Mouse (Mus musculus): ENCODE results near the gene Prrt1.

Gene Prrt1

GRCm38 (mm10) chr17:34648141-34648890 is 19.0 kb downstream of the Prrt1 start:
- ChIA-PET CTCF (interaction anchor here in 1 of 4 experiments (0.6 kb wide), 1 partner anchor 546 kb away, joined by 3 read pairs; the partner anchor contains the start of gene Ltb), POLR2A (interaction anchor here in 3 of 4 experiments (1.3 to 4.0 kb wide), 14 partner anchors 10 to 529 kb away, joined by 3 to 24 read pairs (median 6); partner anchors contain the start of genes H2-DMa (in 2 of the 3), Agpat1 (in 1 of the 3), Gpsm3 (in 1 of the 3) and Pbx2 (in 1 of the 3))

- POLR2A ChIA-PET, result interaction anchor here in 2 of 4 experiments (1.4 to 3.1 kb wide), 4 partner anchors 8 to 17 kb away, joined by 3 to 24 read pairs (median 4); no protein-coding TSS in a partner anchor
- CTCF ChIA-PET, result interaction anchor here in 1 of 4 experiments (2.7 kb wide), 1 partner anchor 11 kb away, joined by 10 read pairs; no protein-coding TSS in a partner anchor
These were observed 20.0 kb downstream of the Prrt1 start for GRCm38 (mm10) chr17:34649106-34649864.

- ChIA-PET CTCF (interaction anchor here in 3 of 4 experiments (0.7 to 2.7 kb wide), 5 partner anchors 10 to 79 kb away, joined by 3 to 10 read pairs (median 6); no protein-coding TSS in a partner anchor), POLR2A (interaction anchor here in 3 of 4 experiments (0.6 to 2.3 kb wide), 10 partner anchors 9 to 836 kb away, joined by 3 to 7 read pairs (median 4); partner anchors contain the start of gene Agpat1 (in 1 of the 3))
These were observed 21.4 kb downstream of the Prrt1 start for GRCm38 (mm10) chr17:34650781-34651180.

- CTCF ChIA-PET, result interaction anchor here (0.5 to 2.7 kb wide), 9 partner anchors 9 to 517 kb away, joined by 3 to 10 read pairs (median 4); no protein-coding TSS in a partner anchor
- POLR2A ChIA-PET, result interaction anchor here in 3 of 4 experiments (0.6 to 2.3 kb wide), 7 partner anchors 8 to 934 kb away, joined by 3 to 7 read pairs (median 3); partner anchors contain the start of gene Agpat1 (in 1 of the 3)
These were observed 22.3 kb downstream of the Prrt1 start for GRCm38 (mm10) chr17:34651507-34652221.

GRCm38 (mm10) chr17:34652546-34652945 is 23.2 kb downstream of the Prrt1 start:
- ChIA-PET CTCF (interaction anchor here in 3 of 4 experiments (0.5 to 2.1 kb wide), 8 partner anchors 8 to 347 kb away, joined by 3 to 8 read pairs (median 4); partner anchors contain the start of gene Fkbpl (in 1 of the 3)), POLR2A (interaction anchor here in 2 of 4 experiments (0.6 to 1.8 kb wide), 3 partner anchors 20 to 933 kb away, joined by 3 to 6 read pairs (median 3); partner anchors contain the start of gene Prrt1 (in 1 of the 2))

- POLR2A ChIA-PET, result interaction anchor here in 2 of 4 experiments (0.5 to 1.8 kb wide), 3 partner anchors 20 to 381 kb away, joined by 3 to 6 read pairs (median 3); partner anchors contain the start of gene Prrt1 (in 1 of the 2)
- CTCF ChIA-PET, result interaction anchor here (0.5 to 2.1 kb wide), 17 partner anchors 8 to 478 kb away, joined by 3 to 8 read pairs (median 3); partner anchors contain the start of gene Fkbpl (in 2 of the 4)
These were observed 23.7 kb downstream of the Prrt1 start for GRCm38 (mm10) chr17:34652985-34653384.

GRCm38 (mm10) chr17:34653746-34654285 is 24.5 kb downstream of the Prrt1 start:
- ChIA-PET POLR2A (interaction anchor here in 2 of 4 experiments (0.5 to 1.8 kb wide), 3 partner anchors 21 to 382 kb away, joined by 3 to 6 read pairs (median 4); partner anchors contain the start of genes Agpat1 (in 1 of the 2) and Rnf5 (in 1 of the 2)), CTCF (interaction anchor here in 3 of 4 experiments (0.6 to 2.1 kb wide), 13 partner anchors 9 to 346 kb away, joined by 3 to 8 read pairs (median 3); partner anchors contain the start of gene Fkbpl (in 2 of the 3))

GRCm38 (mm10) chr17:34654392-34654791 is 25.1 kb downstream of the Prrt1 start:
- ChIA-PET CTCF (interaction anchor here in 2 of 4 experiments (1.4 to 2.1 kb wide), 3 partner anchors 10 to 258 kb away, joined by 3 to 8 read pairs (median 3); partner anchors contain the start of gene Fkbpl (in 1 of the 2)), POLR2A (interaction anchor here in 1 of 4 experiments (0.6 kb wide), 1 partner anchor 51 kb away, joined by 4 read pairs; the partner anchor contains the start of genes Agpat1 and Rnf5)

GRCm38 (mm10) chr17:34655160-34655559 is 25.8 kb downstream of the Prrt1 start:
- POLR2A ChIA-PET, result interaction anchor here in 3 of 4 experiments (0.9 to 1.7 kb wide), 4 partner anchors 8 to 10 kb away, joined by 3 to 11 read pairs (median 4); partner anchors contain the start of gene Atf6b (in 3 of the 3)

GRCm38 (mm10) chr17:34655581-34655991 is 26.3 kb downstream of the Prrt1 start:
- ChIA-PET CTCF (interaction anchor here in 1 of 4 experiments (1.0 kb wide), 1 partner anchor 11 kb away, joined by 3 read pairs; the partner anchor contains the start of gene Fkbpl), POLR2A (interaction anchor here in 3 of 4 experiments (0.6 to 1.7 kb wide), 5 partner anchors 8 to 25 kb away, joined by 3 to 11 read pairs (median 4); partner anchors contain the start of gene Atf6b (in 3 of the 3))

More at GRCm38 (mm10) chr17:34655160-34655559, 25.8 kb downstream of the Prrt1 start:
- CTCF ChIA-PET, result interaction anchor here in 1 of 4 experiments (1.0 kb wide), 1 partner anchor 10 kb away, joined by 3 read pairs; the partner anchor contains the start of gene Fkbpl

GRCm38 (mm10) chr17:34656666-34657065 is 27.3 kb downstream of the Prrt1 start:
- ChIA-PET POLR2A (interaction anchor here in 3 of 4 experiments (0.5 to 1.7 kb wide), 3 partner anchors 10 to 11 kb away, joined by 3 to 11 read pairs (median 4); partner anchors contain the start of gene Atf6b (in 2 of the 3)), CTCF (interaction anchor here in 1 of 4 experiments (0.5 to 0.6 kb wide), 2 partner anchors 229 to 599 kb away, joined by 3 read pairs; no protein-coding TSS in a partner anchor)

GRCm38 (mm10) chr17:34657271-34657670 is 27.9 kb downstream of the Prrt1 start:
- CTCF ChIA-PET, result interaction anchor here in 1 of 4 experiments (0.5 to 0.6 kb wide), 2 partner anchors 230 to 600 kb away, joined by 3 read pairs; no protein-coding TSS in a partner anchor

GRCm38 (mm10) chr17:34658145-34658544 is 28.8 kb downstream of the Prrt1 start:
- ChIA-PET CTCF (no interaction called here), POLR2A (no interaction called here)

More at GRCm38 (mm10) chr17:34657271-34657670, 27.9 kb downstream of the Prrt1 start:
- POLR2A ChIA-PET, result interaction anchor here in 2 of 4 experiments (0.7 to 1.1 kb wide), 3 partner anchors 10 to 322 kb away, joined by 3 to 4 read pairs (median 4); partner anchors contain the start of gene Atf6b (in 1 of the 2)

GRCm38 (mm10) chr17:34658591-34658990 is 29.3 kb downstream of the Prrt1 start:
- CTCF ChIA-PET, result no interaction called here
- POLR2A ChIA-PET, result no interaction called here

GRCm38 (mm10) chr17:34659181-34659896 is 30.0 kb downstream of the Prrt1 start:
- ChIA-PET POLR2A (interaction anchor here in 2 of 4 experiments (0.8 to 2.7 kb wide), 3 partner anchors 8 to 12 kb away, joined by 3 to 17 read pairs (median 3); partner anchors contain the start of genes Atf6b (in 1 of the 2) and Tnxb (in 1 of the 2)), CTCF (interaction anchor here in 1 of 4 experiments (1.5 to 2.2 kb wide), 2 partner anchors 8 to 12 kb away, joined by 5 to 10 read pairs; partner anchors contain the start of gene Atf6b)
